Mouse (Mus musculus) myocyte (in vitro differentiated cells): ENCODE measurements around the gene Mmp17. TPM values are rescaled to one million over a fixed set of nuclear protein-coding genes. Genes with fewer than 3 reads are reported as not detected.

Experiments used
- H3K27me3 ChIP-seq: one replicate; pipeline ENCODE4 v1.6.1; 2011; ENCODE audit not compliant: control insufficient read depth, insufficient read depth, insufficient read length
- H3K36me3 ChIP-seq: one replicate; pipeline ENCODE4 v1.6.1; 2011; ENCODE audit not compliant: control insufficient read depth, insufficient read depth
- H3K4me2 ChIP-seq: one replicate; pipeline ENCODE4 v1.6.1; 2011; ENCODE audit warnings: low read depth, control low read depth
- H3K4me3 ChIP-seq: one replicate; pipeline ENCODE4 v1.5.1; 2011; ENCODE audit warnings: mild to moderate bottlenecking, control low read depth, moderate library complexity
- H3K79me2 ChIP-seq: one replicate; pipeline ENCODE4 v1.6.1; 2011; ENCODE audit not compliant: control insufficient read depth, insufficient read depth
- H3ac ChIP-seq: one replicate; pipeline ENCODE4 v1.6.1; 2011; ENCODE audit not compliant: control insufficient read depth, insufficient read length
- CEBPB ChIP-seq: IDR thresholded peaks from 2 replicates; pipeline ENCODE4 v1.6.1; 2011; ENCODE audit warnings: mild to moderate bottlenecking, moderate library complexity; ENCODE audit not compliant: poor library complexity, insufficient read depth, severe bottlenecking
- E2F4 ChIP-seq: IDR thresholded peaks from one replicate; pipeline ENCODE4 v1.6.1; 2011; ENCODE audit warnings: mild to moderate bottlenecking, control low read depth, moderate library complexity; ENCODE audit not compliant: insufficient read depth
- MAX ChIP-seq: IDR thresholded peaks from one replicate; pipeline ENCODE4 v1.6.1; 2011; ENCODE audit warnings: low read depth, mild to moderate bottlenecking, control low read depth
- MYOD1 ChIP-seq, 3 experiments: IDR thresholded peaks; one replicate each; pipeline ENCODE4 v1.6.1; 2011; ENCODE audit warnings: control low read depth in 2 of 3, low read depth in 2 of 3, mild to moderate bottlenecking in 2 of 3, moderate library complexity in 1 of 3; ENCODE audit not compliant: insufficient read length in 2 of 3, control insufficient read depth in 1 of 3
- MYOG ChIP-seq, 3 experiments: IDR thresholded peaks; one replicate each; pipeline ENCODE4 v1.6.1; 2011; ENCODE audit warnings: control low read depth in 2 of 3, low read depth in 2 of 3, mild to moderate bottlenecking in 2 of 3; ENCODE audit not compliant: insufficient read length in 2 of 3, control insufficient read depth in 1 of 3, insufficient read depth in 1 of 3
- POLR2A ChIP-seq: IDR thresholded peaks from one replicate; pipeline ENCODE4 v1.6.1; 2011; ENCODE audit warnings: low read depth, mild to moderate bottlenecking, control low read depth, moderate library complexity; ENCODE audit not compliant: insufficient read length
- POLR2AphosphoS2 ChIP-seq: IDR thresholded peaks from one replicate; pipeline ENCODE4 v1.6.1; 2011; ENCODE audit warnings: low read depth, control low read depth; ENCODE audit not compliant: insufficient read length
- REST ChIP-seq: IDR thresholded peaks from one replicate; pipeline ENCODE4 v1.6.1; 2011; ENCODE audit warnings: mild to moderate bottlenecking, control low read depth, moderate library complexity; ENCODE audit not compliant: insufficient read depth, insufficient read length
- SRF ChIP-seq: IDR thresholded peaks from one replicate; pipeline ENCODE4 v1.6.1; 2011; ENCODE audit warnings: low read depth; ENCODE audit not compliant: control insufficient read depth, insufficient read length
- TCF12 ChIP-seq: IDR thresholded peaks from one replicate; pipeline ENCODE4 v1.6.1; 2011; ENCODE audit warnings: mild to moderate bottlenecking, control low read depth; ENCODE audit not compliant: poor library complexity, insufficient read depth, severe bottlenecking
- TCF3 ChIP-seq: IDR thresholded peaks from one replicate; pipeline ENCODE4 v1.6.1; 2011; ENCODE audit warnings: low read depth, control low read depth; ENCODE audit not compliant: insufficient read length
- USF1 ChIP-seq: IDR thresholded peaks from one replicate; pipeline ENCODE4 v1.6.1; 2011; ENCODE audit warnings: low read depth, mild to moderate bottlenecking, control low read depth, moderate library complexity
- polyA plus RNA-seq: library from polyadenylated mRNA; unstranded; fragments of >200 nt; fragmentation: generic; extraction: Trizol; gene quantifications from one replicate; pipeline ENCODE4 v1.2.1, GENCODE M21; 2012; ENCODE audit warnings: missing spikeins

The Mmp17 gene
- polyA plus RNA-seq, 1 experiment = 0.35 TPM

DNA sequence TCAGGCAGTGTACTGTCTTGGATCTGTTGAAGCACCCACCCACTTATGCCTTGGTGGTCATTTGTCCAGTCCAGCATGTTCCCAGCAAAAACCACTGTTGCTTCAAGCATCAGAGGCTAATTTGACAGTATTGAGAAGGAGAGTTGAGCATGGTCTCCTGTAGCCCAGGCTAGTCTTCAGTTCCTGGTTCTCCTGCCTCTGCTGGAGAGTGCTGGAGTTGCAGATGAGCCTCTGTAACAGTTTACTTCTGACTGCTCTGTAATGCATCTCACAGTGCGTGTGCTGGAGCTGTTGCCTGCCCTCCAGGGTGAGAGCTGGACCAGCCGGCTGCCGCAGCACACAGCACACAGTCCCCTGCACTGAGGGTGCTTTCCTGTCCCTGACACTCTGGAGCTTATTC is 41.7 kb upstream of the Mmp17 start:
- peaks cover 52% of the 10 kb centered on the region for H3K36me3 ChIP-seq
- TF ChIP-seq SRF (no peak), MAX (no peak), E2F4 (no peak), TCF3 (no peak), POLR2A (no peak), POLR2AphosphoS2 (no peak), USF1 (no peak)
- H3K4me2 ChIP-seq = no peak overlapping the region
- no peak overlapping the region for H3K4me3 ChIP-seq
- no peak overlapping the region for H3ac ChIP-seq
- H3K27me3 ChIP-seq = no peaks in the 10 kb centered on the region
- peaks cover 6% of the 10 kb centered on the region for H3K79me2 ChIP-seq

DNA sequence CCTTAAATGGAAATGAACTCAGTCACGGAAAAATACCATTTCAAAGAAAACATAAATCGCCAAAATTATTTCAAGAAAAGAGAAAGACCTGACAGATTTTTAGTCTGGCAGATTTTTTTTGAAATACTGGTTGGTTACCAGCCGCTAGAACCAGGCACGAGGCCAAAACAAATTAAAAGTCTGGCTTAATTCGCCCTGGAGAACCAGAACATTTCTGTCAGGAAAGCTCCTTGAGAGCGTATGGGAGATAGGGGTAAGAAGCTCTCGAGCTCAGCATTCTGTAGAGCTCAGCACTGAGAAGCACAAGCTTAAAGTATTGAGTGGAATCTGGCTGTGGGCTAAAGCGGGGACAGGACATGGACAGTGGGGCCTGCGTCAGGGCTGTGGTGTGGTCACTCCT is 38.2 kb upstream of the Mmp17 start:
- Histone ChIP-seq H3K4me2 (no peak overlapping the region), H3K4me3 (no peak overlapping the region), H3K79me2 (no peaks in the 10 kb centered on the region), H3ac (no peak overlapping the region), H3K27me3 (no peaks in the 10 kb centered on the region), H3K36me3 (peaks cover 41% of the 10 kb centered on the region)
- no peak for TF ChIP-seq SRF
- TF ChIP-seq MYOD1 (IDR thresholded peaks at IDR 0.05; ENCODE audit: control insufficient read depth in 1 of 3, insufficient read length in 2 of 3, low read depth in 2 of 3) = no peak
- TF ChIP-seq TCF3 = no peak
- TF ChIP-seq MYOG (IDR thresholded peaks at IDR 0.05; ENCODE audit: control insufficient read depth in 1 of 3, insufficient read depth in 1 of 3, insufficient read length in 2 of 3, low read depth in 2 of 3) = no peak
- no peak for TF ChIP-seq POLR2AphosphoS2
- TF ChIP-seq CEBPB = no peak

DNA sequence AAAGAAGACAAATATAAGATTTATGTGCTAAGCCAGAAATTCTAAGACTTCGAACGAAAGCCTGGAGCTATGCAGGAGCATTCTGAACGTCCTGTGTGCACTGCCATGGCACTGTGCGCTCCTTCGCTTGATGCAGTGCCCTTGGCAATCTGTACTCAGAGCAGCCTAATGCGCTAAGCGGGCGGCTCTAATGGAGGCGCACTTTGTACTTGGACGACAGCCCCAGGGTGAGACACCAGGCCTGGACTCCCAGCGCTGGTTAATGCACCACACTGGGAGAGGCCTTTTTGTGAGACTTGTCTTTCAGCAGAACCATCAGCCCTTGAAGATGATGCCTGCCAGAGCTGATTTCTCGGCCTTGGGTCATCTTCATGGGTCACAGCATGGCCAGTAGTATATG is 34.3 kb upstream of the Mmp17 start:
- no peak overlapping the region for H3K4me2 ChIP-seq
- no peaks in the 10 kb centered on the region for H3K79me2 ChIP-seq
- no peak overlapping the region for H3ac ChIP-seq
- no peaks in the 10 kb centered on the region for H3K27me3 ChIP-seq
- H3K4me3 ChIP-seq = no peak overlapping the region
- TF ChIP-seq MAX (no peak), SRF (no peak), POLR2AphosphoS2 (no peak), TCF12 (no peak), USF1 (no peak)
- H3K36me3 ChIP-seq = peaks cover 29% of the 10 kb centered on the region

DNA sequence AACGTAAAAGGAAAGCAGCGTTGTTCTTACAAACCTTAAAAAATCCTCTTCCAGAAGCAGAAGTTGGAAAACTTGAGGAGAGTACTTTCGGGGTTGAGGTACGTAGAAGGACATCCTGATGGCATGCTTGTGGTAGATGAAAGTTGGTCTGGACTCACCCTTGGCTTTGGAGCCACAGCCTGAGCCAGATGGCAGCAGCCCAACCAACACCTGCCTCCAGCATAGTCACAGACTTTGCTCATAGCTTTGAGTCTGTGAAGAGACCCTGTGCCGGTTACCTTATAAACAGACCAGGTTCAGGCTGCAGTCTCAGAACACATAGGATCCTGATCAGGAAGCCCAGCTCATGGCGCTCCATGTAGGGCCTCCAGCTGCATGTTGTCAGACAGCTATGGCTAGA is 33.2 kb upstream of the Mmp17 start:
- Histone ChIP-seq H3K79me2 (no peaks in the 10 kb centered on the region), H3K27me3 (no peaks in the 10 kb centered on the region), H3K4me2 (no peak overlapping the region), H3K4me3 (no peak overlapping the region), H3K36me3 (peaks cover 29% of the 10 kb centered on the region), H3ac (no peak overlapping the region)
- TF ChIP-seq REST (no peak), TCF12 (no peak)

DNA sequence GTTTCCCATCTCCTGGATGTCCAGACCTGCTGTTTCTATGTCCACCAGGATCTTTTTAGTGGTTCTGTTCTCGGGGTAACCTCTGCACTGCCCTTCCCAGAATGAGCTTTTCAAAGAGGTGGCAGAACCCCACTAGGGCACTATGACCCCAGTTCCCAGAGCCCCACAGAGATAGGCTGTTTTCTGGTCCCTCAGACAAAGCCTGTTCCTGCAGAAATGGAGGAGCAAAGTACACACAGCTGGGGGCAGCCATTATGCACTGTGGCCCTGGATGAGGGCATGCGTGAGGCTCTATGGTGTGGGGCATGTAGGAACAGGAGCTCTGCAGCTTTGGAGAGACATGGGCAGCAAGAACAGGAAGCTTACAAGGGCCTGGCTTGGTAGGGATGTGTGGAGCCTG is 32.0 kb upstream of the Mmp17 start:
- Histone ChIP-seq H3K27me3 (no peaks in the 10 kb centered on the region), H3ac (no peak overlapping the region), H3K36me3 (peaks cover 23% of the 10 kb centered on the region), H3K4me2 (no peak overlapping the region), H3K4me3 (no peak overlapping the region), H3K79me2 (no peaks in the 10 kb centered on the region)
- no peak for TF ChIP-seq USF1
- TF ChIP-seq TCF12 = no peak
- no peak for TF ChIP-seq E2F4
- TF ChIP-seq REST = no peak
- TF ChIP-seq MAX = no peak
- TF ChIP-seq POLR2A = no peak
- no peak for TF ChIP-seq TCF3
- no peak for TF ChIP-seq POLR2AphosphoS2
- no peak for TF ChIP-seq MYOG (IDR thresholded peaks at IDR 0.05; ENCODE audit: control insufficient read depth in 1 of 3, insufficient read depth in 1 of 3, insufficient read length in 2 of 3, low read depth in 2 of 3)
- no peak for TF ChIP-seq SRF
- no peak for TF ChIP-seq MYOD1 (IDR thresholded peaks at IDR 0.05; ENCODE audit: control insufficient read depth in 1 of 3, insufficient read length in 2 of 3, low read depth in 2 of 3)
- no peak for TF ChIP-seq CEBPB

DNA sequence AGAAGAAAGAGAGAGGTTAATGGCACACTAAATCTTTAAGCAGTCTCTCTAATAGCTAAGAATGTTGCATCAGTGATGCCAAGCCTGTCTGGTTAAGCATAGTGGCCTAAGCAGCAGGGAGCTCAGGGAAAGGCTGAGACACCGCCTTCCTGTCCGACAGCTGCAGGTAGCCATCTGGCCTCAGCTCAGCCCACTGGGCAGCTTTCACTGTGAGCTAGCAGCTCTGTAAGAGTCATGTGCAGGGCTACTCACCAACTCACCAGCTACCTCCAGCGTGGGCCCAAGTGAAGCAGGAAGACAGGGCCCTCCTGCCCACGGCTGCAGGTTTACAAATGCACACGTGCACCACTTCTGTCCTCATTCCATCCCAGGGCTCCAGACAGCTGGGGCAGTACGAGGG is 30.3 kb upstream of the Mmp17 start:
- TF ChIP-seq POLR2A (no peak), TCF12 (no peak), MYOG (IDR thresholded peaks at IDR 0.05; ENCODE audit: control insufficient read depth in 1 of 3, insufficient read depth in 1 of 3, insufficient read length in 2 of 3, low read depth in 2 of 3) (peak in 2 of 3 experiments; percentile 29 to 53), TCF3 (no peak), MAX (no peak), MYOD1 (IDR thresholded peaks at IDR 0.05; ENCODE audit: control insufficient read depth in 1 of 3, insufficient read length in 2 of 3, low read depth in 2 of 3) (peak in 1 of 3 experiments; percentile 15), E2F4 (no peak)
- Histone ChIP-seq H3K79me2 (no peaks in the 10 kb centered on the region), H3K4me3 (no peak overlapping the region), H3K36me3 (peaks cover 18% of the 10 kb centered on the region), H3ac (no peak overlapping the region), H3K27me3 (no peaks in the 10 kb centered on the region), H3K4me2 (no peak overlapping the region)
